Mouse (Mus musculus) CH12.LX (cell line): ENCODE data around the gene Aurkc. TPM values are rescaled to one million over a fixed set of nuclear protein-coding genes. Genes with fewer than 3 reads are reported as not detected.
"Not testable (repeated sequence)": the region's sequence is repeated elsewhere in the genome, so short reads cannot be mapped to it uniquely, and the experiment has no call there.

Experiments used
- DNase-seq: peaks from one replicate; pipeline ENCODE4 v3.0.0-alpha.2; 2013; ENCODE audit errors: extremely low read depth
- H3K27ac ChIP-seq: 2 replicates; pipeline ENCODE4 v1.5.1; 2012; ENCODE audit warnings: low read depth, mild to moderate bottlenecking, control low read depth, moderate library complexity; ENCODE audit not compliant: insufficient read depth
- H3K27me3 ChIP-seq: replicated peaks from 2 replicates; pipeline ENCODE3; 2012; ENCODE audit warnings: inconsistent platforms
- H3K36me3 ChIP-seq, 2 experiments: replicated peaks in 1 of 2; 2 replicates each; pipeline versions ENCODE3 to v1.6.1; 2012; ENCODE audit warnings: inconsistent platforms in 1 of 2, low read length in 1 of 2, mild to moderate bottlenecking in 1 of 2, mixed read lengths in 1 of 2, moderate library complexity in 1 of 2; ENCODE audit not compliant: control insufficient read depth in 1 of 2, insufficient read depth in 1 of 2
- H3K4me1 ChIP-seq, 2 experiments: 2 replicates each; pipeline ENCODE4 v1.6.1; 2012; ENCODE audit warnings: inconsistent platforms in 1 of 2, moderate library complexity in 1 of 2; ENCODE audit not compliant: insufficient read depth in 2 of 2, control insufficient read depth in 1 of 2
- H3K4me2 ChIP-seq: 2 replicates; pipeline ENCODE4 v1.6.1; 2012; ENCODE audit warnings: low read depth, mild to moderate bottlenecking, control low read depth; ENCODE audit not compliant: poor library complexity, insufficient read depth, severe bottlenecking
- H3K4me3 ChIP-seq, 3 experiments: fragments of 150-350 bp in 1 of 3; sonication (generic) in 1 of 3; replicated peaks in 1 of 3; 2 replicates each; pipeline versions ENCODE3 to v1.5.1; 2011 to 2012; ENCODE audit warnings: low read depth in 2 of 3, low read length in 2 of 3, mild to moderate bottlenecking in 2 of 3, moderate library complexity in 2 of 3, control low read depth in 1 of 3, improper control_type of control experiment in 1 of 3, inconsistent platforms in 1 of 3, mixed read lengths in 1 of 3; ENCODE audit not compliant: poor library complexity in 1 of 3
- H3K79me2 ChIP-seq: replicated peaks from 2 replicates; pipeline ENCODE4 v1.6.1; 2012; ENCODE audit warnings: mild to moderate bottlenecking, moderate library complexity; ENCODE audit not compliant: control insufficient read depth, poor library complexity, insufficient read depth, severe bottlenecking; ENCODE audit errors: extremely low read depth
- H3K9ac ChIP-seq: 2 replicates; pipeline ENCODE4 v1.6.1; 2012; ENCODE audit warnings: low read depth, mild to moderate bottlenecking, control low read depth, moderate library complexity; ENCODE audit not compliant: insufficient read depth
- H3K9me3 ChIP-seq: replicated peaks from 2 replicates; pipeline ENCODE3; 2012; ENCODE audit warnings: low read length, inconsistent platforms, mixed read lengths
- BHLHE40 ChIP-seq: IDR thresholded peaks from 2 replicates; pipeline ENCODE4 v1.6.1; 2011; ENCODE audit warnings: mild to moderate bottlenecking, low read depth, low read length, improper control_type of control experiment
- CHD1 ChIP-seq: IDR thresholded peaks from 2 replicates; pipeline ENCODE4 v1.6.1; 2012; ENCODE audit warnings: low read depth, low read length, improper control_type of control experiment, inconsistent platforms
- CTCF ChIP-seq, 2 experiments: IDR thresholded peaks in 1 of 2; conservative IDR thresholded peaks in 1 of 2; 2 replicates each; pipeline ENCODE4 v1.5.1; 2011 to 2012; ENCODE audit warnings: low read depth in 2 of 2, low read length in 2 of 2, improper control_type of control experiment in 1 of 2, inconsistent platforms in 1 of 2, mild to moderate bottlenecking in 1 of 2, moderate library complexity in 1 of 2
- ELF1 ChIP-seq: IDR thresholded peaks from 2 replicates; pipeline ENCODE4 v1.6.1; 2014; ENCODE audit warnings: low read depth, mild to moderate bottlenecking, inconsistent platforms, low read length, improper control_type of control experiment
- EP300 ChIP-seq: IDR thresholded peaks from 2 replicates; pipeline ENCODE4 v1.6.1; 2011; ENCODE audit warnings: low read length, improper control_type of control experiment
- GABPA ChIP-seq: IDR thresholded peaks from 2 replicates; pipeline ENCODE4 v1.6.1; 2012; ENCODE audit warnings: low read depth, low read length, improper control_type of control experiment, inconsistent platforms; ENCODE audit not compliant: insufficient replicate concordance
- HCFC1 ChIP-seq: IDR thresholded peaks from 2 replicates; pipeline ENCODE4 v1.6.1; 2012; ENCODE audit warnings: low read depth, mild to moderate bottlenecking, inconsistent platforms, low read length, improper control_type of control experiment
- IRF4 ChIP-seq: IDR thresholded peaks from 2 replicates; pipeline ENCODE4 v1.6.1; 2014; ENCODE audit warnings: low read depth, mild to moderate bottlenecking, inconsistent platforms, low read length, improper control_type of control experiment
- MYC ChIP-seq: IDR thresholded peaks from 2 replicates; pipeline ENCODE4 v1.6.1; 2011; ENCODE audit warnings: low read depth, mild to moderate bottlenecking, improper control_type of control experiment, low read length
- PAX5 ChIP-seq: IDR thresholded peaks from 2 replicates; pipeline ENCODE4 v1.6.1; 2012; ENCODE audit warnings: low read length, inconsistent platforms, mixed read lengths
- POLR2A ChIP-seq: IDR thresholded peaks from 2 replicates; pipeline ENCODE4 v1.6.1; 2011; ENCODE audit warnings: low read depth, mild to moderate bottlenecking, improper control_type of control experiment, low read length
- POLR2AphosphoS2 ChIP-seq: IDR thresholded peaks from 2 replicates; pipeline ENCODE4 v1.6.1; 2011; ENCODE audit warnings: low read depth, low read length, improper control_type of control experiment
- RAD21 ChIP-seq: IDR thresholded peaks from 2 replicates; pipeline ENCODE4 v1.6.1; 2011; ENCODE audit warnings: low read depth, mild to moderate bottlenecking, low read length, improper control_type of control experiment, moderate library complexity
- RCOR1 ChIP-seq: conservative IDR thresholded peaks from 2 replicates; pipeline ENCODE4 v1.6.1; 2012; ENCODE audit warnings: low read depth, mild to moderate bottlenecking, inconsistent platforms, low read length, improper control_type of control experiment
- SIN3A ChIP-seq: IDR thresholded peaks from 2 replicates; pipeline ENCODE4 v1.6.1; 2012; ENCODE audit warnings: low read length, improper control_type of control experiment, inconsistent platforms
- TCF12 ChIP-seq: IDR thresholded peaks from 2 replicates; pipeline ENCODE4 v1.6.1; 2014; ENCODE audit warnings: low read depth, mild to moderate bottlenecking, inconsistent platforms, low read length, improper control_type of control experiment
- dilution Hi-C: fragments of 300-500 bp; cut with MboI; formaldehyde crosslinking; loops from 2 replicates; pipeline ENCODE4 v1.14.3; 2020; ENCODE audit warnings: low sequenced_read_pairs; ENCODE audit not compliant: extremely low pct_unique_long_range_greater_than_20kb, extremely low pct_ligation_motif_present
- in situ Hi-C: fragments of 300-500 bp; cut with MboI; formaldehyde crosslinking; loops from 3 replicates; pipeline ENCODE4 v1.14.3; 2019; ENCODE audit warnings: low sequenced_read_pairs, low pct_ligation_motif_present, low pct_unique_long_range_greater_than_20kb, mixed read lengths
- polyA plus RNA-seq: library from polyadenylated mRNA; unstranded; fragments of >175 nt; gene quantifications from 2 replicates; pipeline ENCODE4 v1.2.1, GENCODE M21; 2012; ENCODE audit warnings: low read depth; ENCODE audit not compliant: insufficient read length
- total RNA-seq, 2 experiments: library from RNA; depleted of rRNA; stranded (reverse); fragments of 300-350 nt in 1 of 2; fragments of >200 nt in 1 of 2; gene quantifications; 2 replicates each; pipeline ENCODE4 v1.2.3; 2012 to 2014

Aurkc gene
- total RNA-seq (2012; rRNA removed) (not detected in 2 replicates), total RNA-seq (2014; rRNA removed) (0.21 TPM in 1 of 2 replicates, not detected in the other), polyA plus RNA-seq (0.50 TPM in 1 of 2 replicates, not detected in the other)

DNA sequence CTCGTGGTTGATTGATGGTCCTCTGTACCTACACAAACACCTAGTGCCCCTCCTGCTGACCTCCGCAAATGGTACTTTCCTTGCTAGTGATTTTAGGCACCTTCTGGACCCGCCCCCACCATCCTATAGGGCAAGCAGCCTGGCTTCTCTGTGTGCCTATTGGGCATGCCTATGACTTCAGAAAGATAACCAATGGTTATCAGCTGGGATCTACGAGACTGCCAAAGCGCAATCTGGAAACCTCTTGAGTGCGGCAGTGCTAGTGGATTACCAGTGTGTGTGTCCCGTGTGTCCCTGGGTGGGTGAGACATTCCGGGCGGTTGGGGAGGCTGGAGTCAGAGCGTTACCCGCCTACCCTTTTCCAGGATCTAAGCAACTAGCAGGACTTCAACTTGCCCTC lies at the start of gene Aurkc:
Gene Aurkc (plus strand): TSS at position 50 of the 400 bp plus-strand sequence.
- H3K79me2 ChIP-seq, in situ Hi-C loops, DNase-seq, H3K4me2 ChIP-seq, H3K4me3 ChIP-seq, H3K27ac ChIP-seq, H3K9me3 ChIP-seq, H3K9ac ChIP-seq, H3K36me3 ChIP-seq, H3K27me3 ChIP-seq, H3K4me1 ChIP-seq, dilution Hi-C loops: not testable (repeated sequence)

DNA sequence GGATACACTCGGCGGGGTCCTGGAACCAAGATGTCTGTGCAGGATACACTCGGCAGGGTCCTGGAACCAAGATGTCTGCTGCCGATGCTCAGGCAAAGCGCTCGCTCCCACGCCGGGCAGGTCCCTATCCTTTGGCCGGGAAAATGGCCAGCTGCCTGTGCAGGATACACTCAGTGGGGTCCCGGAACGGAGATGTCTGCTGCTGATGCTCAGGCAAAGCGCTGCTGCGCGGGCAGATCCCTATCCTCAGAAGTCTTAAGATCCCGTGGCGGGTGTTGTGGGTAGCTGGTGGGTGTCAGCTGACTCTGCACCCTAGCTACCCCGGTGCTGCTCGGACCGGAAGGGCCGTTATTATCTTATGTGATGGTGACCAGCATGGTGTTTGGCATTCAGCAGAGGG lies 47.0 kb upstream of the Aurkc start:
- H3K79me2 ChIP-seq, H3K27ac ChIP-seq, H3K36me3 ChIP-seq, H3K9ac ChIP-seq, H3K4me2 ChIP-seq, dilution Hi-C loops, H3K4me1 ChIP-seq, H3K4me3 ChIP-seq, DNase-seq, H3K27me3 ChIP-seq: not testable (repeated sequence)
- H3K9me3 ChIP-seq, result peaks cover 22% of the 10 kb centered on the region
- in situ Hi-C loops, result loop anchor here (10.0 kb wide), 1 partner anchor 337 kb away; no protein-coding TSS in a partner anchor

- H3K27ac ChIP-seq, result no peak overlapping the region
- H3K9me3 ChIP-seq, result peaks cover 37% of the 10 kb centered on the region
- H3K4me1 ChIP-seq, result no peaks in the 10 kb centered on the region
- in situ Hi-C loops (no loop called here), dilution Hi-C loops (no loop called here)
- H3K4me2 ChIP-seq, result no peak overlapping the region
- H3K36me3 ChIP-seq, result no peaks in the 10 kb centered on the region
- TF ChIP-seq HCFC1 (no peak), PAX5 (no peak), BHLHE40 (no peak), CTCF (conservative IDR thresholded peaks at IDR 0.05 in 1 of 2, IDR thresholded peaks at IDR 0.05 in 1 of 2; ENCODE audit: low read depth in 2 of 2, low read length in 2 of 2) (no peak), EP300 (no peak), CHD1 (no peak), RCOR1 (no peak), MYC (no peak), POLR2A (no peak), GABPA (no peak), POLR2AphosphoS2 (no peak), ELF1 (no peak), SIN3A (no peak), RAD21 (no peak), IRF4 (no peak), TCF12 (no peak)
- no peaks in the 10 kb centered on the region for H3K27me3 ChIP-seq
- no peak overlapping the region for H3K4me3 ChIP-seq
- DNase-seq, result no peak
- H3K79me2 ChIP-seq, result no peaks in the 10 kb centered on the region
- no peak overlapping the region for H3K9ac ChIP-seq
Observed at GRCm38 (mm10) chr7:6956576-6956975, 38.5 kb upstream of the Aurkc start.
